Mouse (Mus musculus) liver, embryonic 14.5 days (tissue): Measurements from ENCODE around the gene Bsnd.

Experiments used
- CTCF ChIP-seq: IDR thresholded peaks from 2 replicates; pipeline ENCODE4 v1.5.1; 2016; ENCODE audit warnings: antibody characterized with exemption, low read depth, control low read depth
- EP300 ChIP-seq: IDR thresholded peaks from 2 replicates; pipeline ENCODE4 v1.6.1; 2016; ENCODE audit warnings: antibody characterized with exemption, low read depth

GRCm38 (mm10) chr4:106498471-106498844, 6.4 kb upstream of the Bsnd start:
- TF ChIP-seq CTCF (no peak), EP300 (no peak)
